Mouse (Mus musculus): ENCODE measurements around the gene Actr1a. TPM values are rescaled to one million over a fixed set of nuclear protein-coding genes. Genes with fewer than 3 reads are reported as not detected.
A peak's percentile ranks its signal among the peaks of the same experiment; 100 is the strongest.

Actr1a gene
- polyA plus RNA-seq, 1 experiment from 2014 or later = 127 TPM

DNA sequence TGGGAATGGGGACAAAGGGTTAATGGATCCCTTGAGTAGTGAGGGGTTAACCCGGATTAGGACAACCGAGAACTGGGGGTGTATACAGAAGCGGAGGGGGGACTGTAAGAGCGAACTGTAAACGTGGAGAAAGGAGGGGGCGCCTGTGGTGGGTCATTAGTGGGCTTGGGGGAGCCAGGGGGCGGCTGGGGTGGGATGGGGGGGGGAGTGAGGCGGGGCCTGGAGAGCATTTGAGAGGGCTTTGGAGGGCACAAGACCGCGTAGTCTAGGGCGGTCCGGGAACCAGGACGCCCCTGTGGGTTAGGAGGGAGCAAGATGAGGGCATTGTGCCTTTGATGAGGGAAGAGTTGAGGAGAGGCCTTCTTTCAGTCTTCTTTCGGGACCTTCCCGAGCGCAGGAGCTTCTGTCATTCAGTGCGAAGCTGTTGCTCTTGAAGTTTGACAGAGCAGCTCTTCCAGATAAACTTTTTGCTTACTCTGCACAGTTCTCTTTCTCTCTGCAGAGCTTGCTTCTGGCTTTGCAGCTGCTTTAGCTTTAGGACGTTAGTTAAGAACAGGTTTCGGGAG lies 2.0 kb upstream of the Actr1a start:
- Histone ChIP-seq H3K9ac (ENCODE audit: low read length) (peak overlapping the region; percentile 81), H3K4me3 (ENCODE audit: low read depth, low read length) (peak overlapping the region; percentile 89), H3K36me3 (ENCODE audit: control insufficient read depth, insufficient read depth, low read length) (peaks cover 11% of the 10 kb centered on the region), H3K27me3 (replicated peaks; ENCODE audit: control insufficient read depth, insufficient read depth, low read length) (no peaks in the 10 kb centered on the region), H3K9me3 (ENCODE audit: control insufficient read depth, low read length) (no peaks in the 10 kb centered on the region), H3K27ac (ENCODE audit: low read depth) (peak overlapping the region; percentile 83), H3K4me2 (ENCODE audit: low read length) (peak overlapping the region; percentile 63), H3K4me1 (replicated peaks; ENCODE audit: control insufficient read depth, insufficient read depth, low read length) (peaks cover 30% of the 10 kb centered on the region)
- DNase-seq (ENCODE audit: low spot score) (peak; percentile 68), ATAC-seq (replicated peaks; ENCODE audit: low FRiP score, low TSS enrichment, low read depth) (no peak)
- WGBS = 2% methylated on average over 17 of the region's 19 CpGs

DNA sequence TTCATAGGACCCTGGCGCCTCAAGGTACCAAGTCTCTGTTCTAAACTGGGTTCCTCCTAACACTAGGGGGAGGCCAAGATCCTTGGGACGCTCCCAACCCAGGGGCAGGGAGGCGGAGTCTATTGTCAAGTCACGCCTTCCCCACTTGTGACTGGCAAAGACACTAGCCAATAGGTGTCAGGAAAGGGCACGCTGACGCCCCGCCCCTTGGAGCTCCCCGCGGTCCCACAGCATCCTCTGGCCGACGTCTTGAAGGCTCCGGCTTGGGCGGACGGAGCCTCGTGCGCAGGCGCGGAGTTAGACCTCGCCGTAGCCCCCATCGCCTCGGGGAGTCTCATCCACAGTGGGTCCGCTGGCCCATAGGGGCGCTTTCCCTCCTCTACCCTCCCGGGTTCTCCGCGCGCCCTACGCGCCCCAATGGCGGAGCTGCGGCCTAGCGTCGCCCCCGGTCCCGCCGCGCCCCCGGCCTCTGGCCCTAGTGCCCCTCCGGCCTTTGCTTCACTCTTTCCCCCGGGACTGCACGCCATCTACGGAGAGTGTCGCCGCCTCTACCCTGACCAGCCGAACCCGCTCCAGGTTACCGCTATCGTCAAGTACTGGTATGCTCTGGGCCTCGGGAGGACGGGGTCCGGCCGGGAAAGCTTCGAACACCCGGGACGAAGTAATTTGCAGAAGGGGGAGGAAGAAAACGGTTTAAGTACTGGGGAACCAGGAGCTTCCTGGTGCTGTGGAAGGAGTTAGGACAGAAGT lies 1.3 kb upstream of the Actr1a start, which contains the start of gene Sufu:
Sufu (plus strand) TSS at position 211 of the 750 bp plus-strand sequence.
- H3K4me1 ChIP-seq (replicated peaks; ENCODE audit: control insufficient read depth, insufficient read depth, low read length) = peaks cover 30% of the 10 kb centered on the region

GRCm38 (mm10) chr19:46396109-46396508 lies 561 bp upstream of the Actr1a start:
- H3K4me2 ChIP-seq (ENCODE audit: low read length) = peak overlapping the region; percentile 88
- H3K9me3 ChIP-seq (ENCODE audit: control insufficient read depth, low read length) = no peaks in the 10 kb centered on the region
- H3K36me3 ChIP-seq (ENCODE audit: control insufficient read depth, insufficient read depth, low read length) = peaks cover 10% of the 10 kb centered on the region; the same call in 1 of the 2 replicates
- DNase-seq (ENCODE audit: low spot score) (no peak), ATAC-seq (replicated peaks; ENCODE audit: low FRiP score, low TSS enrichment, low read depth) (no peak)
- peak overlapping the region; percentile 72; the same call in 1 of the 2 replicates for H3K9ac ChIP-seq (ENCODE audit: low read length)
- H3K27ac ChIP-seq (ENCODE audit: low read depth) = no peak overlapping the region; the same call in 1 of the 2 replicates
- H3K27me3 ChIP-seq (replicated peaks; ENCODE audit: control insufficient read depth, insufficient read depth, low read length) = no peaks in the 10 kb centered on the region
- WGBS = 11% methylated on average over 8 of the region's 8 CpGs
- H3K4me1 ChIP-seq (replicated peaks; ENCODE audit: control insufficient read depth, insufficient read depth, low read length) = peaks cover 30% of the 10 kb centered on the region
- peak overlapping the region; percentile 90 for H3K4me3 ChIP-seq (ENCODE audit: low read depth, low read length)

More for the DNA sequence above, 1.3 kb upstream of the Actr1a start, which contains the start of gene Sufu:
- DNase-seq (ENCODE audit: low spot score) (peak; percentile 96), ATAC-seq (replicated peaks; ENCODE audit: low FRiP score, low TSS enrichment, low read depth) (peak; percentile 89)
- Histone ChIP-seq H3K9me3 (ENCODE audit: control insufficient read depth, low read length) (no peaks in the 10 kb centered on the region), H3K27me3 (replicated peaks; ENCODE audit: control insufficient read depth, insufficient read depth, low read length) (no peaks in the 10 kb centered on the region), H3K4me3 (ENCODE audit: low read depth, low read length) (peak within 1 kb of the TSS; percentile 90), H3K36me3 (ENCODE audit: control insufficient read depth, insufficient read depth, low read length) (peaks cover 7% of the 10 kb centered on the region), H3K4me2 (ENCODE audit: low read length) (peak within 1 kb of the TSS; percentile 88), H3K27ac (ENCODE audit: low read depth) (peak within 1 kb of the TSS; percentile 83), H3K9ac (ENCODE audit: low read length) (peak within 1 kb of the TSS; percentile 81)
- under 1% methylated on average over 56 of the region's 57 CpGs for WGBS

DNA sequence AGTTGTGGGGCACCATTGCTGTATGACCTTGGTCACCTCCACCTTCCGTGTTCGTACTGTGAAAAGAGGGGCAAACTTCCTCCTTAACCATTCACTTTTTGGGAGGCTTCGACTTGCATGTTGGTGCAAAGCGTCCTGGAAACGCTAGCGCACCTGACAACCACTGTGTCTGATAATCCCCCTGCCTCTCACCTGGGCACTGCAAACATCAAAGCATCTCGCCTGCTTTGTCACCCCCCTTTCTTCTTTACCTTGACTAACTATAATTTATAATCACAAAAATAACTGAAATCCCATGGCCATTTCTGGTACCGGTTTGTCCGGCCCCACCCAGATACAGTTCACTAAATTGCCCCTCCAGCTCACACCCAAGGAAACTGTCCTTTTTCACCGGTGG lies 838 bp downstream of the Actr1a start:
- H3K9ac ChIP-seq (ENCODE audit: low read length) = peak overlapping the region; percentile 38
- no peaks in the 10 kb centered on the region for H3K9me3 ChIP-seq (ENCODE audit: control insufficient read depth, low read length)
- ATAC-seq (replicated peaks; ENCODE audit: low FRiP score, low TSS enrichment, low read depth) (no peak), DNase-seq (ENCODE audit: low spot score) (peak; percentile 54)
- H3K27me3 ChIP-seq (replicated peaks; ENCODE audit: control insufficient read depth, insufficient read depth, low read length) = no peaks in the 10 kb centered on the region
- H3K4me2 ChIP-seq (ENCODE audit: low read length) = peak overlapping the region; percentile 88
- peaks cover 8% of the 10 kb centered on the region; the same call in 1 of the 2 replicates for H3K36me3 ChIP-seq (ENCODE audit: control insufficient read depth, insufficient read depth, low read length)
- H3K4me1 ChIP-seq (replicated peaks; ENCODE audit: control insufficient read depth, insufficient read depth, low read length) = peaks cover 30% of the 10 kb centered on the region
- H3K27ac ChIP-seq (ENCODE audit: low read depth) = no peak overlapping the region
- WGBS = 5% methylated on average over 10 of the region's 10 CpGs
- peak overlapping the region; percentile 90 for H3K4me3 ChIP-seq (ENCODE audit: low read depth, low read length)

- H3K4me3 ChIP-seq (ENCODE audit: low read depth, low read length) = no peak overlapping the region
- H3K9ac ChIP-seq (ENCODE audit: low read length) = no peak overlapping the region
- peaks cover 13% of the 10 kb centered on the region for H3K4me1 ChIP-seq (replicated peaks; ENCODE audit: control insufficient read depth, insufficient read depth, low read length)
- no peak for ATAC-seq (replicated peaks; ENCODE audit: low FRiP score, low TSS enrichment, low read depth)
- peak; percentile 73 for DNase-seq (ENCODE audit: low spot score)
- no peak overlapping the region for H3K4me2 ChIP-seq (ENCODE audit: low read length)
- WGBS = 44% methylated on average over 4 of the region's 4 CpGs
- H3K27ac ChIP-seq (ENCODE audit: low read depth) = no peak overlapping the region
- no peaks in the 10 kb centered on the region for H3K27me3 ChIP-seq (replicated peaks; ENCODE audit: control insufficient read depth, insufficient read depth, low read length)
- H3K9me3 ChIP-seq (ENCODE audit: control insufficient read depth, low read length) = no peaks in the 10 kb centered on the region
- peaks cover 18% of the 10 kb centered on the region for H3K36me3 ChIP-seq (ENCODE audit: control insufficient read depth, insufficient read depth, low read length)
Observed at GRCm38 (mm10) chr19:46392018-46392417, 3.5 kb downstream of the Actr1a start.

DNA sequence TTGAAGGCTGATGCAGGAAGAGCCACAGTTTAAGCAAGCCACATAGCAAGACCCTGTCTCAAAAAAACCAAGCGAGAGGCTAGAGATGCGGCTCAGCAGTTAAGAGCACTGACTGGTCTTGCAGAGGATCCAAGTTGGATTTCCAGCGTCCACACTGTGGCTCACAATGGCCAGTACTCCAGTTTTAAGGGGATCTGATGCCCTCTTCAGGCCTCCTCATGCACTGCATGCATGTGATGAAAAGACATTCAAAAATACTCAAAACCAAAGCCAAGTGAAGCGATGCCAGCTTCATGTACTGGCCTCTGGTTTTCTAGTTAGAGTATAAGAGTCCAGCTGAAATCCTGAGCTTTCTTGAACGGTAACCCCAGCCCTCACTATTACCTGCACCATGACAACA lies 5.7 kb downstream of the Actr1a start:
- Histone ChIP-seq H3K4me1 (replicated peaks; ENCODE audit: control insufficient read depth, insufficient read depth, low read length) (peaks cover 10% of the 10 kb centered on the region), H3K4me2 (ENCODE audit: low read length) (no peak overlapping the region), H3K4me3 (ENCODE audit: low read depth, low read length) (no peak overlapping the region), H3K27ac (ENCODE audit: low read depth) (no peak overlapping the region), H3K9me3 (ENCODE audit: control insufficient read depth, low read length) (no peaks in the 10 kb centered on the region), H3K36me3 (ENCODE audit: control insufficient read depth, insufficient read depth, low read length) (peaks cover 34% of the 10 kb centered on the region), H3K27me3 (replicated peaks; ENCODE audit: control insufficient read depth, insufficient read depth, low read length) (no peaks in the 10 kb centered on the region), H3K9ac (ENCODE audit: low read length) (no peak overlapping the region)
- DNase-seq (ENCODE audit: low spot score) = no peak
- no peak for ATAC-seq (replicated peaks; ENCODE audit: low FRiP score, low TSS enrichment, low read depth)
- WGBS = 85% methylated on average over 5 of the region's 5 CpGs

DNA sequence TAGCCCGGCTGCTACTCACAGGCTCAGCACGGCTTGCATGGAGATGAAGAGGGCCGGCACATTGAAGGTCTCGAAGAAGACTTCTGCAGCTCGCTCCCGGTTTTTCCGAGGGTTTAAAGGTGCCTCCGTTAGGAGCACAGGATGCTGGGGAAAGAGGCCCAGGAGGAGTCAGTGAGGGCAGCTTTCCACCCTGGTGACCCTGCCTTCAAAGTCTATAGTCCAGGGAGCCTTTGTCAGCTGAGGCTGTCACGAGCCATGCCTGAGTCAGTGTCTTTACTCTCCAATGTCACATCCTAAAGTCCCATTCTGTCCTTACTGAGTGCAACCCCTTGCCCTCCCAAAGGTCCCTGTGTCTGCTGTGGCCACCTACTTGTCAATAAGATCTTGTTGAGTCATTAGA lies 13.3 kb downstream of the Actr1a start:
- Histone ChIP-seq H3K27ac (ENCODE audit: low read depth) (no peak overlapping the region), H3K4me3 (ENCODE audit: low read depth, low read length) (no peak overlapping the region), H3K9ac (ENCODE audit: low read length) (no peak overlapping the region), H3K4me2 (ENCODE audit: low read length) (no peak overlapping the region), H3K27me3 (replicated peaks; ENCODE audit: control insufficient read depth, insufficient read depth, low read length) (no peaks in the 10 kb centered on the region), H3K9me3 (ENCODE audit: control insufficient read depth, low read length) (no peaks in the 10 kb centered on the region), H3K36me3 (ENCODE audit: control insufficient read depth, insufficient read depth, low read length) (peaks cover 94% of the 10 kb centered on the region), H3K4me1 (replicated peaks; ENCODE audit: control insufficient read depth, insufficient read depth, low read length) (no peaks in the 10 kb centered on the region)
- DNase-seq (ENCODE audit: low spot score) = no peak
- ATAC-seq (replicated peaks; ENCODE audit: low FRiP score, low TSS enrichment, low read depth) = no peak
- 88% methylated on average over 9 of the region's 9 CpGs for WGBS

DNA sequence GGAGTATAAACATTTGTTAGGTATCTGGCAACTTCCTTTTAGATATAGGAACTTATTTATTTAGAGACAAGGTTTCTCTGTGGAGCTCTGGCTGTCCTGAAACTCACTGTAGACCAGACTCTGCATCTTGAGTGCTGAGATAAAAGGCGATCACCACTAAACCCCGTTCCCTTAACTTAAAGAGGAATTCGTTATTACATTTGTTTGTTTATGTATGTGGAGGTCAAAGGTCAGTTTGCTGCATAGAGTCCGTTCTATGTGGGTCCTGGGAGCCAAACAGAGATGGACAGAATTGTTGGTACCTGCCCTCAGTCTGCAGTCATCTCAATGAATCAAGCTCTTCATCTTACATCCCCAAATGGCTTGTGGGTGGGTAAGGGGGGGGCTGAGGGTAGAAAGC lies 19.7 kb downstream of the Actr1a start:
- ATAC-seq (replicated peaks; ENCODE audit: low FRiP score, low TSS enrichment, low read depth) (no peak), DNase-seq (ENCODE audit: low spot score) (no peak)
- Histone ChIP-seq H3K9ac (ENCODE audit: low read length) (no peak overlapping the region), H3K4me2 (ENCODE audit: low read length) (no peak overlapping the region), H3K9me3 (ENCODE audit: control insufficient read depth, low read length) (no peaks in the 10 kb centered on the region), H3K4me3 (ENCODE audit: low read depth, low read length) (no peak overlapping the region), H3K27ac (ENCODE audit: low read depth) (no peak overlapping the region), H3K36me3 (ENCODE audit: control insufficient read depth, insufficient read depth, low read length) (peaks cover 46% of the 10 kb centered on the region), H3K27me3 (replicated peaks; ENCODE audit: control insufficient read depth, insufficient read depth, low read length) (no peaks in the 10 kb centered on the region), H3K4me1 (replicated peaks; ENCODE audit: control insufficient read depth, insufficient read depth, low read length) (no peaks in the 10 kb centered on the region)
- 20% methylated on average over 4 of the region's 4 CpGs for whole genome bisulfite sequencing

Measured in intestine, embryonic 14.5 days (tissue).